Mouse (Mus musculus) gastrocnemius, adult 2 months (tissue): ENCODE data around the gene Zfp276. TPM values are rescaled to one million over a fixed set of nuclear protein-coding genes. Genes with fewer than 3 reads are reported as not detected.

Source experiments
- DNase-seq: peaks from one replicate; pipeline ENCODE4 v3.0.0; 2022
- H3K27ac ChIP-seq: fragments of 200-600 bp; 2 replicates; pipeline ENCODE4 v1.8.1; 2022; ENCODE audit warnings: mild to moderate bottlenecking
- H3K4me3 ChIP-seq: fragments of 200-600 bp; 2 replicates; pipeline ENCODE4 v1.8.1; 2022; ENCODE audit warnings: mild to moderate bottlenecking, moderate library complexity
- CTCF ChIP-seq: fragments of 200-600 bp; IDR thresholded peaks from 2 replicates; pipeline ENCODE4 v1.8.1; 2022; ENCODE audit warnings: antibody characterized with exemption, mild to moderate bottlenecking, moderate library complexity
- intact Hi-C: fragments of 180-260 bp; cut with DNase I; formaldehyde crosslinking; loops from one replicate; pipeline ENCODE4 v1.15.1; 2025
- total RNA-seq, 2 experiments: library from RNA; stranded (reverse); gene quantifications; 2 replicates each; pipeline ENCODE4 v1.2.3; 2021

Gene Zfp276
- total RNA-seq, 2 experiments from 2014 or later = 5.2 to 8.1 TPM

DNA sequence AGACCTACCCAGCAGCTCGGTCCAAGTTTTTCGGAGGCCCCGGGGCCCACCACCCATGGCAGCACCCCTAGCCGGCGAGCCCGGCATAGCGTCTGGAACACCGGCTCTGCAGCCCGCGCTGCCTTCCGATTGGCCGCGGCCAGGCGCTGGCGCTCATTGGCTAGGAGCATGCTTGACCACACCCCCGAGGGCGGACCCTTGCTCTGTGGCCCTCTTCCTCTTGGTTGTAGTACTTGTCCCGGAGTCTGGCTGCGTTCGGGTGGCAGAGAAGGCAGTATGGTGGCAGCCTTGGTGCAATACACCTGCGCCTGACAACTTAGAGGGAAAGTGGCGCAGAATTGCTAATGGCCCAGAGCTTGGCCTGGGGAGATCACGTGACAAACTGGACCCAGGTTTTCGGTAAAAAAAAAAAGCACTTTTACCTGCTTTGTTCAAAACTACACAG is 64.5 kb downstream of the Zfp276 start, which contains the start of gene Fanca:
Fanca (minus strand) TSS at position 110 of the 445 bp plus-strand sequence.
- intact Hi-C loops = no loop called here
- Histone ChIP-seq H3K4me3 (peak within 1 kb of the TSS; percentile 70), H3K27ac (peak within 1 kb of the TSS; percentile 49)
- DNase-seq = peak; percentile 96
- TF ChIP-seq CTCF = peak; percentile 30; the same call in 1 of the 2 replicates

Other genes with a start within 250 kb of the Zfp276 start
- 10 to 100 TPM; 60.3 to 62.1 TPM for gene Ankrd11, start 211.9 kb upstream of the Zfp276 start, total RNA-seq
- 10 to 100 TPM; 67.4 to 74.9 TPM for gene Spg7, start 191.3 kb upstream of the Zfp276 start, total RNA-seq
- gene Rpl13, start 151.8 kb upstream of the Zfp276 start, total RNA-seq = 100 to 1,000 TPM; 389 to 466 TPM
- gene Cpne7, start 136.8 kb upstream of the Zfp276 start, total RNA-seq = under 1 TPM; 0.13 to 0.20 TPM
- gene Sult5a1, start 95.9 kb upstream of the Zfp276 start, total RNA-seq = 1 to 10 TPM; 2.1 to 2.5 TPM
- 10 to 100 TPM; 13.6 to 16.7 TPM for gene Dpep1, start 68.0 kb upstream of the Zfp276 start, total RNA-seq
- 10 to 100 TPM; 42.6 to 43.8 TPM for gene Chmp1a, start 41.4 kb upstream of the Zfp276 start, total RNA-seq
- gene Spata33, start 41.4 kb upstream of the Zfp276 start, total RNA-seq = 1 to 10 TPM; 1.2 to 1.8 TPM
- 10 to 100 TPM; 13.0 to 15.2 TPM for gene Cdk10, start 29.4 kb upstream of the Zfp276 start, total RNA-seq
- 1 to 10 TPM; 1.5 to 2.3 TPM for gene Spata2l, start 18.0 kb upstream of the Zfp276 start, total RNA-seq
- gene Vps9d1, start 153 bp downstream of the Zfp276 start, total RNA-seq = 10 to 100 TPM; 17.7 to 18.3 TPM
- not detected for gene Fanca, start 64.4 kb downstream of the Zfp276 start, total RNA-seq
- not detected for gene Spire2, start 78.5 kb downstream of the Zfp276 start, total RNA-seq
- gene Tcf25, start 119.6 kb downstream of the Zfp276 start, total RNA-seq = 100 to 1,000 TPM; 134 to 140 TPM
- gene Mc1r, start 152.9 kb downstream of the Zfp276 start, total RNA-seq = not detected
- not detected for gene Tubb3, start 157.2 kb downstream of the Zfp276 start, total RNA-seq
- 10 to 100 TPM; 38.5 to 39.1 TPM for gene Def8, start 169.3 kb downstream of the Zfp276 start, total RNA-seq
- gene Afg3l1, start 223.7 kb downstream of the Zfp276 start, total RNA-seq = 10 to 100 TPM; 37.5 to 44.5 TPM